Mouse (Mus musculus) cortical plate, adult 2 months (tissue): Measurements from ENCODE around the gene Cpsf6.

Source experiments
- CTCF ChIP-seq: fragments of 200-500 bp; IDR thresholded peaks from 2 replicates; pipeline ENCODE4 v1.5.1; 2011; ENCODE audit warnings: mild to moderate bottlenecking, control low read depth, low read length; ENCODE audit not compliant: insufficient read depth; ENCODE audit errors: extremely low read depth
- POLR2A ChIP-seq: fragments of 200-500 bp; IDR thresholded peaks from 2 replicates; pipeline ENCODE4 v1.6.1; 2011; ENCODE audit warnings: mild to moderate bottlenecking, low read length, control low read depth; ENCODE audit not compliant: insufficient read depth; ENCODE audit errors: extremely low read depth

- TF ChIP-seq CTCF (no peak), POLR2A (no peak)
Measured at GRCm38 (mm10) chr10:117393891-117394395, 14.1 kb upstream of the Cpsf6 start.
